Mouse (Mus musculus) T-helper 17 cell (primary cell): ENCODE results near the gene Eif2b3.

ENCODE experiments used
- in situ Hi-C, 2 experiments: fragments of 300-600 bp; cut with MboI, MseI; formaldehyde crosslinking; loops; 1 replicate in 1 of 2; 2 replicates in 1 of 2; pipeline ENCODE4 v1.15.1; 2025; ENCODE audit warnings: high pct_unique_total_duplicates in 2 of 2

Gene Eif2b3

GRCm38 (mm10) chr4:117014901-117015415 lies 4.2 kb upstream of the Eif2b3 start:
- in situ Hi-C loops = loop anchor here in 1 of 2 experiments (5.0 kb wide), 1 partner anchor 82 kb away; the partner anchor contains the start of gene Ptch2

GRCm38 (mm10) chr4:117017738-117018137 lies 1.5 kb upstream of the Eif2b3 start:
- in situ Hi-C loops = loop anchor here in 1 of 2 experiments (5.0 kb wide), 1 partner anchor 80 kb away; the partner anchor contains the start of gene Ptch2

GRCm38 (mm10) chr4:117018327-117018726 lies 875 bp upstream of the Eif2b3 start:
- in situ Hi-C loops = loop anchor here in 1 of 2 experiments (5.0 kb wide), 1 partner anchor 79 kb away; the partner anchor contains the start of gene Ptch2

GRCm38 (mm10) chr4:117023469-117023868 lies 4.3 kb downstream of the Eif2b3 start:
- in situ Hi-C loops = no loop called here

- in situ Hi-C loops = loop anchor here in 1 of 2 experiments (10.0 kb wide), 1 partner anchor 1166 kb away; no protein-coding TSS in a partner anchor
These were observed 11.9 kb downstream of the Eif2b3 start for GRCm38 (mm10) chr4:117031105-117031504.

- in situ Hi-C loops = loop anchor here in 1 of 2 experiments (10.0 kb wide), 1 partner anchor 1175 kb away; no protein-coding TSS in a partner anchor
These were observed 20.9 kb downstream of the Eif2b3 start for GRCm38 (mm10) chr4:117039925-117040687.

GRCm38 (mm10) chr4:117040791-117041190 lies 21.6 kb downstream of the Eif2b3 start:
- in situ Hi-C loops = no loop called here

- in situ Hi-C loops = no loop called here
These were observed 22.1 kb downstream of the Eif2b3 start for GRCm38 (mm10) chr4:117041283-117041721.

GRCm38 (mm10) chr4:117048836-117049235 lies 29.6 kb downstream of the Eif2b3 start:
- in situ Hi-C loops = no loop called here

- in situ Hi-C loops = no loop called here
These were observed 30.3 kb downstream of the Eif2b3 start for GRCm38 (mm10) chr4:117049485-117049884.

GRCm38 (mm10) chr4:117052626-117053025 lies 33.4 kb downstream of the Eif2b3 start:
- in situ Hi-C loops = loop anchor here in 1 of 2 experiments (10.0 kb wide), 1 partner anchor 698 kb away; no protein-coding TSS in a partner anchor

- in situ Hi-C loops = loop anchor here in 1 of 2 experiments (10.0 kb wide), 1 partner anchor 699 kb away; no protein-coding TSS in a partner anchor
These were observed 34.8 kb downstream of the Eif2b3 start for GRCm38 (mm10) chr4:117053956-117054355.

- in situ Hi-C loops = loop anchor here in 1 of 2 experiments (10.0 kb wide), 1 partner anchor 701 kb away; no protein-coding TSS in a partner anchor
These were observed 36.9 kb downstream of the Eif2b3 start for GRCm38 (mm10) chr4:117056102-117056501.

GRCm38 (mm10) chr4:117056514-117056913 lies 37.3 kb downstream of the Eif2b3 start:
- in situ Hi-C loops = loop anchor here in 1 of 2 experiments (10.0 kb wide), 1 partner anchor 702 kb away; no protein-coding TSS in a partner anchor

- in situ Hi-C loops = loop anchor here in 1 of 2 experiments (10.0 kb wide), 1 partner anchor 704 kb away; no protein-coding TSS in a partner anchor
These were observed 39.3 kb downstream of the Eif2b3 start for GRCm38 (mm10) chr4:117058512-117058911.

- in situ Hi-C loops = no loop called here
These were observed 43.6 kb downstream of the Eif2b3 start for GRCm38 (mm10) chr4:117062700-117063390.

- in situ Hi-C loops = no loop called here
These were observed 48.8 kb downstream of the Eif2b3 start for GRCm38 (mm10) chr4:117068035-117068434.

GRCm38 (mm10) chr4:117069647-117070046 lies 50.4 kb downstream of the Eif2b3 start:
- in situ Hi-C loops = no loop called here

GRCm38 (mm10) chr4:117070624-117071023 lies 51.4 kb downstream of the Eif2b3 start:
- in situ Hi-C loops = no loop called here

GRCm38 (mm10) chr4:117071183-117071582 lies 52.0 kb downstream of the Eif2b3 start:
- in situ Hi-C loops = no loop called here

GRCm38 (mm10) chr4:117087948-117088640 lies 68.9 kb downstream of the Eif2b3 start:
- in situ Hi-C loops = no loop called here
